Mouse (Mus musculus): ENCODE measurements around the gene Hpd.

DNA sequence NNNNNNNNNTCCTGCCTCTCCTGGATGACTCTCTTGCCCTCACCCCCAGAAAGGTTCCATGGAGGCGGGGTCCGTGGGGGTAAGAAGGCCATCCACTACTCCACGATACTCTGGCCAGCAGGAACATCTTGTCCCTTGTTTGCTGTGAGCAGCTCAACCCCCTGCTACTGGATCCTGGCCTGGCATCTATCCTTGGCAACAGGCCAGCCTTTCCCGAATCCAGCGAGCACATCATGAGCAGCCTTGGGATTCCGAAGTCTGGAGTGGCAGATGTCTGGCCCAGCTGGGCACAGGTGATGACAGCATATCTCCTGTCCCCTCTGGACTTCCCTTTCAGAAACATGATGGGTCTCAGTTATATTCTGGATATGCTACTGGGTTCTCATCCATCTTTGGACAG lies 3.4 kb upstream of the Hpd start:
- TF ChIP-seq MAX (IDR thresholded peaks at IDR 0.05) (no peak), CTCF (IDR thresholded peaks at IDR 0.05; ENCODE audit: control insufficient read depth, insufficient read depth, insufficient read length) (no peak), USF1 (IDR thresholded peaks at IDR 0.05; ENCODE audit: low read depth) (no peak), MYOD1 (IDR thresholded peaks at IDR 0.05; ENCODE audit: control insufficient read depth, insufficient read length, low read depth) (no peak), FOSL1 (IDR thresholded peaks at IDR 0.05; ENCODE audit: insufficient read depth, low read length, poor library complexity, severe bottlenecking) (no peak), CEBPB (IDR thresholded peaks at IDR 0.05; ENCODE audit: low read depth) (no peak)
